Mouse (Mus musculus): ENCODE data around the gene Fopnl. TPM values are rescaled to one million over a fixed set of nuclear protein-coding genes. Genes with fewer than 3 reads are reported as not detected.

The Fopnl gene
- total RNA-seq, 2 experiments from 2014 or later, result 53.1 to 55.2 TPM

- no peak for DNase-seq (ENCODE audit: low spot score in 2 of 2)
These were observed 64.3 kb downstream of the Fopnl start for GRCm38 (mm10) chr16:14252877-14253276.

GRCm38 (mm10) chr16:14249913-14250312 is 67.3 kb downstream of the Fopnl start:
- no peak for DNase-seq (ENCODE audit: low spot score in 2 of 2)

Other genes with a start within 250 kb of the Fopnl start
- gene Nde1, start 154.1 kb downstream of the Fopnl start, total RNA-seq (2021), result 10 to 100 TPM; 13.2 to 13.4 TPM
- gene Marf1, start 154.1 kb downstream of the Fopnl start, total RNA-seq (2021), result 100 to 1,000 TPM; 152 to 161 TPM
- gene Myh11, start 26.0 kb downstream of the Fopnl start, total RNA-seq (2021), result 1 to 10 TPM; 3.0 to 3.8 TPM
- 10 to 100 TPM; 14.9 to 16.5 TPM for gene Abcc1, start 44.2 kb upstream of the Fopnl start, total RNA-seq (2021)
- not detected for gene A630010A05Rik, start 244.9 kb upstream of the Fopnl start, total RNA-seq (2021)